Comparison of ENCODE assay signal across 22 mouse cellular contexts in genomic region chr5:53955966-53956365, GRCm38 (mm10). TPM values are rescaled to one million over a fixed set of nuclear protein-coding genes. Genes with fewer than 3 reads are reported as not detected.
A peak's percentile ranks its signal among the peaks of the same experiment; 100 is the strongest.
DNase-seq lines count a peak whose midpoint lies in the region; ATAC-seq and TF ChIP-seq lines count a peak whose summit lies in the region.
"Had no signal": no experiment of that assay in that cellular context is flagged by ENCODE, and none has a peak within 500 bp of the region (broad histone marks: within the 10 kb centered on the region; RNA-seq: fewer than 3 reads in every experiment).

No protein-coding gene starts in this region.

- TF ChIP-seq POLR2A in liver, adult 2 months (IDR thresholded peaks at IDR 0.05; ENCODE audit: extremely low read depth, insufficient read depth, low read length): no peak

- H3K4me2 ChIP-seq in liver, embryonic 11.5 days: no peak overlapping the region

- no peak for ATAC-seq in liver, embryonic 11.5 days (replicated peaks; ENCODE audit: low FRiP score)
- ATAC-seq: activated CD4-positive, CD25-positive, alpha-beta regulatory T cell, adult 4 months; CD4-positive, CD25-positive, alpha-beta regulatory T cell, adult 4 months; Patski had no signal

- no peaks in the 10 kb centered on the region for H3K9me3 ChIP-seq in heart, embryonic 10.5 days
- H3K9me3 ChIP-seq in liver, embryonic 11.5 days (ENCODE audit: control insufficient read depth, low read length): no peaks in the 10 kb centered on the region
- H3K9me3 ChIP-seq: G1E had no signal

- no peaks in the 10 kb centered on the region for H3K79me2 ChIP-seq in liver, adult 2 months (ENCODE audit: control insufficient read depth, insufficient read depth, low read length)

- H3K9ac ChIP-seq in liver, adult 2 months (ENCODE audit: low read depth, low read length): no peak overlapping the region
- H3K9ac ChIP-seq in liver, embryonic 11.5 days (ENCODE audit: low read depth, low read length): no peak overlapping the region

- H3K4me1 ChIP-seq in heart, embryonic 10.5 days: peaks cover 7% of the 10 kb centered on the region
- H3K4me1 ChIP-seq in liver, adult 2 months (ENCODE audit: control insufficient read depth, insufficient read depth, low read length): peaks cover 16% of the 10 kb centered on the region
- H3K4me1 ChIP-seq in liver, embryonic 11.5 days (replicated peaks; ENCODE audit: control insufficient read depth, insufficient read depth, low read length): no peaks in the 10 kb centered on the region

- no peaks in the 10 kb centered on the region for H3K27me3 ChIP-seq in heart, embryonic 10.5 days (ENCODE audit: insufficient read depth, poor library complexity, severe bottlenecking)
- H3K27me3 ChIP-seq in liver, adult 2 months (ENCODE audit: control insufficient read depth, insufficient read depth, low read length): no peaks in the 10 kb centered on the region
- H3K27me3 ChIP-seq in liver, embryonic 11.5 days (replicated peaks; ENCODE audit: control insufficient read depth, insufficient read depth, low read length): no peaks in the 10 kb centered on the region
- H3K27me3 ChIP-seq: CH12.LX, Patski had no signal

- H3K4me3 ChIP-seq in heart, embryonic 10.5 days: no peak overlapping the region
- no peak overlapping the region for H3K4me3 ChIP-seq in liver, adult 2 months (ENCODE audit: insufficient read depth, low read depth, low read length)
- no peak overlapping the region for H3K4me3 ChIP-seq in liver, embryonic 11.5 days (ENCODE audit: low read depth, low read length)

- no peaks in the 10 kb centered on the region for H3K36me3 ChIP-seq in heart, embryonic 10.5 days
- no peaks in the 10 kb centered on the region for H3K36me3 ChIP-seq in liver, adult 2 months (ENCODE audit: control insufficient read depth, insufficient read depth, low read length)
- no peaks in the 10 kb centered on the region for H3K36me3 ChIP-seq in liver, embryonic 11.5 days (ENCODE audit: control insufficient read depth, insufficient read depth, low read length)
- H3K36me3 ChIP-seq: G1E had no signal

- H3K27ac ChIP-seq in heart, embryonic 10.5 days: no peak overlapping the region
- H3K27ac ChIP-seq in liver, adult 2 months (replicated peaks; ENCODE audit: insufficient read depth, low read depth, low read length): no peak overlapping the region
- no peak overlapping the region for H3K27ac ChIP-seq in liver, embryonic 11.5 days (ENCODE audit: low read depth, low read length)

- WGBS in heart, embryonic 10.5 days: 82% methylated on average over 2 of the region's 2 CpGs
- WGBS in liver, adult 2 months: 28% methylated on average over 2 of the region's 2 CpGs
- WGBS in liver, embryonic 11.5 days: 82% methylated on average over 2 of the region's 2 CpGs

- TF ChIP-seq CTCF in liver, adult 2 months (IDR thresholded peaks at IDR 0.05; ENCODE audit: low read depth, low read length): no peak

- peak; percentile 35 to 50 for DNase-seq in cerebellum, postnatal 10 days
- DNase-seq in cerebellum, adult 9-11 months: no peak
- DNase-seq in heart, adult 11 months: peak; percentile 80
- no peak for DNase-seq in heart, adult 9 months (ENCODE audit: low spot score in 2 of 2)
- peak; percentile 35 for DNase-seq in heart, embryonic 10.5 days (ENCODE audit: low spot score)
- no peak for DNase-seq in heart, adult 18-20 months
- peak; percentile 72 for DNase-seq in liver, adult 2 months (ENCODE audit: extremely low read depth, low read depth, low spot score)
- DNase-seq in liver, embryonic 11.5 days (ENCODE audit: low spot score): no peak
- DNase-seq: adrenal gland, adult 2 months; adrenal gland, adult 8-10 months; adrenal gland, postnatal 10 days; adrenal gland, postnatal 14 days; adrenal gland, postnatal 25 days; adrenal gland, postnatal 36 days; B cell, adult 2 months; cerebellum, adult 11 months; cerebellum, adult 11-12 months had no signal

RNA-seq across cellular contexts. Expression of gene Stim2, which starts 42.3 kb away (rescaled TPM):
- 12.5 and 15.2 TPM in 2 replicates for polyA plus RNA-seq in heart, embryonic 10.5 days (2016; fragmentation: Nextera tagmentation; extraction: Ambion mirVana)
- 10 to 100 TPM; 14.0 to 15.3 TPM for total RNA-seq in heart, adult 18-20 months (2021)
- total RNA-seq in liver, adult 2 months (2014; rRNA removed): 13.2 and 13.7 TPM in 2 replicates
- 7.1 and 12.2 TPM in 2 replicates for polyA plus RNA-seq in liver, adult 2 months (2012; rRNA removed)
- 12.0 and 13.2 TPM in 2 replicates for polyA plus RNA-seq in liver, embryonic 11.5 days (2014; fragmentation: Nextera tagmentation; extraction: Ambion mirVana)

Comparison
In these comparisons a context has a peak if more than half of its experiments do, and no peak if none do; other contexts are left out.
1. DNase-seq: peak in cerebellum, postnatal 10 days (2 of 2), heart, adult 11 months (single experiment), heart, embryonic 10.5 days (single experiment) and liver, adult 2 months (single experiment); none in cerebellum, adult 9-11 months (single experiment), heart, adult 9 months (0 of 2), heart, adult 18-20 months (0 of 2) and liver, embryonic 11.5 days (single experiment).